Mouse (Mus musculus) liver, embryonic 11.5 days (tissue): ENCODE measurements around the gene Fcrlb. TPM values are rescaled to one million over a fixed set of nuclear protein-coding genes. Genes with fewer than 3 reads are reported as not detected.

Source experiments
- ATAC-seq: fragments of 200-750 bp; cut with Nextera tagmentation; replicated peaks from 2 replicates; pipeline ENCODE4 v1.8.0; 2017; ENCODE audit warnings: moderate number of reproducible peaks, mild to moderate bottlenecking, moderate TSS enrichment, moderate library complexity; ENCODE audit not compliant: low FRiP score
- DNase-seq: peaks from one replicate; pipeline ENCODE4 v3.0.0-alpha.2; 2017; ENCODE audit warnings: low spot score
- H3K27ac ChIP-seq: fragments of 300-500 bp; sonication (generic); 2 replicates; pipeline ENCODE4 v1.5.1; 2014; ENCODE audit warnings: mild to moderate bottlenecking, low read depth, low read length, control low read depth
- H3K27me3 ChIP-seq: fragments of 300-500 bp; sonication (generic); replicated peaks from 2 replicates; pipeline ENCODE4 v1.6.1; 2014; ENCODE audit warnings: low read length, mixed read lengths; ENCODE audit not compliant: control insufficient read depth, insufficient read depth
- H3K36me3 ChIP-seq: fragments of 300-500 bp; sonication (generic); 2 replicates; pipeline ENCODE4 v1.6.1; 2014; ENCODE audit warnings: mild to moderate bottlenecking, low read length, moderate library complexity, mixed read lengths; ENCODE audit not compliant: control insufficient read depth, insufficient read depth
- H3K4me1 ChIP-seq: fragments of 300-500 bp; sonication (generic); replicated peaks from 2 replicates; pipeline ENCODE4 v1.6.1; 2014; ENCODE audit warnings: low read length, mixed read lengths; ENCODE audit not compliant: control insufficient read depth, insufficient read depth
- H3K4me2 ChIP-seq: fragments of 300-500 bp; sonication (generic); 2 replicates; pipeline ENCODE4 v1.6.1; 2014; ENCODE audit warnings: mild to moderate bottlenecking, control low read depth, moderate library complexity
- H3K4me3 ChIP-seq: fragments of 300-500 bp; sonication (generic); 2 replicates; pipeline ENCODE4 v1.5.1; 2014; ENCODE audit warnings: low read depth, low read length, control low read depth
- H3K9ac ChIP-seq: fragments of 300-500 bp; sonication (generic); 2 replicates; pipeline ENCODE4 v1.6.1; 2014; ENCODE audit warnings: low read depth, low read length, control low read depth
- H3K9me3 ChIP-seq: fragments of 300-500 bp; sonication (generic); 2 replicates; pipeline ENCODE4 v1.6.1; 2016; ENCODE audit warnings: low read length, inconsistent platforms, mixed read lengths; ENCODE audit not compliant: control insufficient read depth
- WGBS: fragments of 180-500 bp; shearing (Covaris S2); extraction: QIAGEN DNeasy Blood & Tissue Kit; methylation state at CpG from one replicate; pipeline ENCODE4 v1.1.7; 2014; 5-methylcytosine and 5-hydroxymethylcytosine counted together
- polyA plus RNA-seq: library from polyadenylated mRNA; unstranded; fragments of >200 nt; fragmentation: Nextera tagmentation; extraction: Ambion mirVana; gene quantifications from 2 replicates; pipeline ENCODE4 v1.2.1, GENCODE M21; 2014

Fcrlb gene
- polyA plus RNA-seq, 1 experiment from 2014 or later = not detected

DNA sequence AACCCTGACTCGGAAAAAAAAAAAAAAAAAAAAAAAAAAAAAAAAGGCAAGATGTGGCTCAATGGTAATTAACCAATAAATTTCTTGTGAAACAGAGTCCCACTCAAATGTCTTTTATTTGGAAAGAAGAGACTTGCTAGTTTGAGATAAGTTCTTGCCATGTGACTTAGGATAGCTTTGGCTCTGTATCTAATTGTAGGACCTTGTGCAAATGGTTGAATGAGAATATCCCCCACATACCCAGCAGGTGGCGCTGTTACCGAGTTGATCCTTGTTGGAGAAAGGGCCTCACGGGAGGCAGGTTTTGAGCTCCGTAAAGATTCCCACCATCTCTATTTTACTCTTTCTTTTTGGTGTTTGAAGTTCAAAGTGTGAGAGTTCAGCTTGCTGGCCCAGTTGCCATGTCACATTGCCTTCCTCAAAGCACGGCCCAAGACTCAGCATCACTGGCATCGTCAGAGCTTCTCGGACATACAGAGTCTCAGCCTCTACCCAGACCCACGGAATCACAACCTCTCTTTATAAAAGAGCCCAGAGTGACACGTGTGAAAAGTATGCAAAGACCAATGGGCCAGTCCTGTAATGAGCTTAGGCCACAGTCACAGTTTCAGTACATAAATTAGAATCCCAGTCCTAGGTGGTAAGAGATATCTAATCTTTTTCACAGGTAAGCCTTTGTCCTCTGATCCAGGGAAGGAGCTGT is 11.1 kb downstream of the Fcrlb start:
- no peak overlapping the region for H3K9ac ChIP-seq

DNA sequence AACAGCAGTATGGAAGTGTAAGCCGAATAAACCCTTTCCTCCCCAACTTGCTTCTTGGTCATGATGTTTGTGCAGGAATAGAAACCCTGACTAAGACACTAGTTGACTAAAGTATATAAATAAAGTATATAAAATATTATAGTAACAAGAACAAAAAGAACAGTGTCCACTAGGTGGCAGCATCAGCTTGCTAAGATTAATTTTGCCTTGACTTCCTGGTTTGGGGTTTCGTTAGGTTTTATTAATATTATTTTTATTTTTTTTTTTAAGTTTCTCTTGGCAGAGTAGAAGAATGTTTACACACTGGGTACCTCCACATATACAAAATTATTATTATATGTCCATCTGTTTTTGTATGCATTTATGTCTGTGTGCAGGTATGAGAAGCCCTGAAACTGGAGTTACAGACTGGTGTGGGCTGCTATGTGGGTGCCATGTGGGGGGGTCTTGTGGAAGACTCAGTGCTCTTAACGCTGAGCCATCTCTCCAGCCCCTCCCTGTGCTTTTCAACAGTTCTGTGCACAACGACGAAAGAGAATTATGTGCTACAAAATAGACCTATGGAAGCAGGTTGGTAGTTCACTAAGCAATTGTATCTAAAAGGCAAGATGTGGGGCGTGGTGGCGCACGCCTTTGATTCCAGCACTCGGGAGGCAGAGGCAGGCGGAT is 11.8 kb downstream of the Fcrlb start:
- Histone ChIP-seq H3K4me3 (peak overlapping the region; percentile 27), H3K9ac (no peak overlapping the region), H3K4me2 (peak overlapping the region; percentile 63), H3K27ac (no peak overlapping the region), H3K27me3 (peaks cover 13% of the 10 kb centered on the region), H3K4me1 (no peaks in the 10 kb centered on the region), H3K9me3 (no peaks in the 10 kb centered on the region), H3K36me3 (no peaks in the 10 kb centered on the region)
- ATAC-seq (peak; percentile 32), DNase-seq (peak; percentile 51)
- WGBS = 27% methylated on average over 10 of the region's 10 CpGs

More for the DNA sequence above, 11.1 kb downstream of the Fcrlb start:
- DNase-seq (peak; percentile 81), ATAC-seq (peak; percentile 74)
- no peaks in the 10 kb centered on the region for H3K36me3 ChIP-seq
- peak overlapping the region; percentile 27; the same call in 1 of the 2 replicates for H3K4me3 ChIP-seq
- H3K4me2 ChIP-seq = peak overlapping the region; percentile 63
- no peaks in the 10 kb centered on the region for H3K4me1 ChIP-seq
- 35% methylated on average over 10 of the region's 10 CpGs for WGBS
- H3K9me3 ChIP-seq = no peaks in the 10 kb centered on the region
- no peak overlapping the region for H3K27ac ChIP-seq
- peaks cover 20% of the 10 kb centered on the region for H3K27me3 ChIP-seq

DNA sequence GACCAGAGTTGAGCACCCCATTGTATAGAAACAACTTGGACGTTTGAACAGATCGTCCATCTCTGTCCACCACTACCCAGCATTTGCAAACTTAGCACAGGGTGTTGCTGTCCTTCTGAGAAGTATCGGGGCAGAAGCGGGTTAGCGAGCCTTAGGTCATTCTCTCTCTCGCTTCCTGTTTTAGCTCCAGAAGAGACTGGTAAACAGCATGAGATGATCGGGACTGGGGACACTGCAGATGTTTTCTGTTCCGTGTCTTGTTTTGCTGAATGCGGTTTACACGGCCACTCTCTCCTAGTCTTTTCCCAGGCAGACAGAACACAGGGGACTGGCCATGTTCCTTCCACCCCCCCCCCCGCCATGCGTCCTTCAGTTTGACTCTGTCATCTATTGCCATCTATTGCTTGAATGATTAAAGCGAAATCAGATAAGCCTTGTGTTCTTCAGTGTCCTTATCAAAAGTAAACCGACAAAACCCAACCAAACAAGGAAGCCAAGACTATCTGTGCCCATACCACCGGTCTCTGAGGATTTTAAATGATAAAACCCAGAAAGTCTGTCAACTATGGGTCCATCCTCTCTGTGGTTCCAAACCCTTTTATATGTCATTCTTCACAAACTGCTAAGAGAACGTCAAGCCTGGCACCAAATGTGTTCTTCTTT is 14.2 kb downstream of the Fcrlb start:
- no peaks in the 10 kb centered on the region for H3K36me3 ChIP-seq
- no peaks in the 10 kb centered on the region for H3K4me1 ChIP-seq
- H3K9ac ChIP-seq = no peak overlapping the region
- H3K4me2 ChIP-seq = no peak overlapping the region
- H3K27me3 ChIP-seq = peaks cover 5% of the 10 kb centered on the region; the same call in 1 of the 2 replicates
- no peak overlapping the region for H3K4me3 ChIP-seq
- H3K27ac ChIP-seq = no peak overlapping the region
- no peaks in the 10 kb centered on the region for H3K9me3 ChIP-seq
- 45% methylated on average over 16 of the region's 16 CpGs for WGBS
- DNase-seq = no peak
- ATAC-seq = no peak

DNA sequence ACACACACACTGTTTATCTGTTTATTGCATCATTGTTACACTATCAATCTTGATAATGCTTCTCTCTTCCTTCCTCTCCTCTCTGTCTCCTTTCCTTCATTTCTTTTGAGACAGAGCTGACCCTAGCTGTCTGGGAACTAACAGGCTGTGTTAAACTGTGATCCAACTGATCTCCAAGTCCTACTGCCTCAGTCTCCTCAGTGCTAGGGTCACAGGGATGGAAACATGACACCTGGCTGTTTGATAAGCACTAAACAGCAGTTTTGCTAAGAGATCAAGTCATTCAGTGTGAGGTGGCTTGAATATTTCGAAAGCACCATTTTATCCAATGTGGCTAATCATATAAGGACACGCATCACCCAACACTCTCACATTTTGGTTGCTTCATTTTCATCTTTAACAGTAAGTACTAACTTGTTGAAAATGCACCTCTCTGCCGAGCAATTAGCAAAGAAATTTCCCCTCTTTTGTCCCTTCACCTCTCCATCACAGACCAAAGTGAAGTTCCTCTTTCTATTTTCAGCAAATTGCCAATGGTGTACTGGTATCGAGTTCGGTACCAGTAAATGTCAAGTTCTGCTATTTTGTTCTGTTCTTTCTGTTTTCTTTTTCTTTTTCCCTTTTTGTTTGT is 16.0 kb downstream of the Fcrlb start:
- no peak overlapping the region for H3K4me3 ChIP-seq
- no peak overlapping the region for H3K4me2 ChIP-seq
- no peaks in the 10 kb centered on the region for H3K4me1 ChIP-seq
- H3K9ac ChIP-seq = no peak overlapping the region
- no peaks in the 10 kb centered on the region for H3K36me3 ChIP-seq
- WGBS = 51% methylated on average over 5 of the region's 5 CpGs
- no peaks in the 10 kb centered on the region for H3K9me3 ChIP-seq
- no peak overlapping the region for H3K27ac ChIP-seq
- DNase-seq (no peak), ATAC-seq (no peak)
- 0 out of 2 replicates have a peak, but pooled peaks cover 3% of the 10 kb centered on the region for H3K27me3 ChIP-seq

DNA sequence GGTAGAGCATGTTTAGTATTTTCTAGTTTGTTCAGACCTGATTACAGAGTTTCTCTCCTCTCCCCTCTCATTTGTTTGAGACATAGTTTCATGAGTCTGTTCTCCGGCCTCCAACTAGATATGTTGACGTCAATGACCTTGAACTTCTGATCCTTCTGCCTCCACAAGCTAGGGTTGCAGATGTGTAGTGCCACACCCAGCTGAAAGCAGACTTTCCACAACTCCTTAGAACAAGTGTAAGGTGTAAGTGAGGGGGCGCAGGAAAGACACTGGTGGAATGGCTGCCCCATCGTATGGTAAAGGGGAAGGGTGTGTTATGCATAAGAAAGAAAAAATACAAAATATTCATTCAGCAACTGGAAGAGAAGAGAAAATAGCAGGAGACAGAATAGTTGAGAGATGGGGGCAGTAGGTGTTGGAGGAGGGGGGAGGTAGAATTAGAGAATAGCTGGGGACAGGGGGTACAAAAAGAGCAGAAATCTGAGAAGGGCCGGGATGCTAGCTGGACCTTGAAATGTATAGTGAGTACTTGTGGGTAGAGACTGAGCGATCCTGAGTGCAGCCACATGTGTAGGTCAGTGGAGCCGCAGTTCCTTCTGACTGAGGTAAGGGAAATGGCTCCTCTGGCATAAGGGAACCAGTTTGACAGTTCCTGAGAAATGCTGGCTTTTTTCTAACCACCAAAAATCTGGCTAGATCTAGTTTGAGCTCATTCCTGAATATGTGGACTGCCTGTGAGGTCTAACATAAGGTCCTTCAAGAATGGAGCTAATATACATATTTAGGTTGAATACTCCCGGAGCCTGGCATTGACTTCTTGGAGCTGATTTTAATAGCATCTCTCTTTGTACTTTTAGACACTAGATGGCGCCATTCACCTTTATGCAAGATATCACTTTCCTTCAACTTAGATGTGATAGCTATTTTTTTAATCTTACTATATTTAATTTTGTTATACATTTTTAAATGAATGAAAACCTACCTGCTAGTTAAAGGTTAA is 17.8 kb downstream of the Fcrlb start:
- Histone ChIP-seq H3K4me3 (no peak overlapping the region), H3K9ac (no peak overlapping the region), H3K4me2 (no peak overlapping the region), H3K4me1 (no peaks in the 10 kb centered on the region), H3K27me3 (0 out of 2 replicates have a peak, but pooled peaks cover 3% of the 10 kb centered on the region), H3K27ac (no peak overlapping the region), H3K36me3 (no peaks in the 10 kb centered on the region), H3K9me3 (no peaks in the 10 kb centered on the region)
- ATAC-seq (no peak), DNase-seq (no peak)
- 56% methylated on average over 9 of the region's 9 CpGs for WGBS

DNA sequence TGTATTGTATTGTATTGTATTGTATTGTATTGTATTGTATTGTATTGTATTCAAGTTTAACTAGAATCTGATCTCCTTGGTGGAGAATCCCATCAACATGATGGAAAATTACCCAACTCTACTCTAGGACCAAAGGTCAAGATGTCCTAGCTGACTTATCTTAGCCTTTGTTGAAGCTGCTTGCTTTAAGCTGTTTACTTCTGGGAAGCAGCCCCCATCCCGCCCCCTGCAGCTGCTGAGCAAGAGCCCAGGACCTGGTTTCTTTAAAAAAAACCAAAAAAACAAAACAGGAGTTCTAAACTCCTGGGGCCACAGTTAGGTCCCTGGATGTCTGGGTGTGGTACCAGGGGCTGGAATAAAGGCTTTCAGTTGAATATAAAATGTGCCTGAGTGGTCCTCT is 20.5 kb downstream of the Fcrlb start:
- H3K9me3 ChIP-seq = no peaks in the 10 kb centered on the region

DNA sequence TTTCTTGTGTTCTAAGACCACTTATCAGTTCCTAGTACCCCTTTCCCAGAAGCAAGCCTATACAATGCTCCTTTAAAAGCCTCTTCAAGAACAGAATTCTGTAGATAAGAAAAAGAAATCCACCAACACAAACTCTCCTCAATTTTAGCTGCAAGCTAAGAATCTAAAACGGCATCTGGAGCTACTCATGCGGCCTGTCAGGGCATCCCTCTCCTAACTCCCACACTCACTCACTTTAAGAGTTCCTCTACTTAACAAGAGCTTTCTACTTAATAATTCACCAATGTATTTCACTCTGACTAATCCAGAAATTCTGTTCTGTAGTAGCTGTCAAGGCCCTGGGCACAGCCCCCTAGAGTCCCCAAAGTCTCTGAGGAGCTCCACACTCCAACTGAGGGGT is 21.1 kb downstream of the Fcrlb start:
- no peak for ATAC-seq
- Histone ChIP-seq H3K9me3 (no peaks in the 10 kb centered on the region), H3K9ac (no peak overlapping the region), H3K4me3 (no peak overlapping the region), H3K27ac (no peak overlapping the region), H3K4me2 (no peak overlapping the region), H3K36me3 (no peaks in the 10 kb centered on the region), H3K4me1 (no peaks in the 10 kb centered on the region), H3K27me3 (no peaks in the 10 kb centered on the region)
- no peak for DNase-seq
- WGBS = 49% methylated on average over 2 of the region's 2 CpGs

More for the DNA sequence above, 20.5 kb downstream of the Fcrlb start:
- Histone ChIP-seq H3K27me3 (no peaks in the 10 kb centered on the region), H3K36me3 (no peaks in the 10 kb centered on the region), H3K4me1 (no peaks in the 10 kb centered on the region), H3K4me3 (no peak overlapping the region), H3K27ac (no peak overlapping the region), H3K4me2 (no peak overlapping the region), H3K9ac (no peak overlapping the region)
- WGBS = 70% methylated on average over 1 of the region's 1 CpGs
- DNase-seq = no peak
- no peak for ATAC-seq

DNA sequence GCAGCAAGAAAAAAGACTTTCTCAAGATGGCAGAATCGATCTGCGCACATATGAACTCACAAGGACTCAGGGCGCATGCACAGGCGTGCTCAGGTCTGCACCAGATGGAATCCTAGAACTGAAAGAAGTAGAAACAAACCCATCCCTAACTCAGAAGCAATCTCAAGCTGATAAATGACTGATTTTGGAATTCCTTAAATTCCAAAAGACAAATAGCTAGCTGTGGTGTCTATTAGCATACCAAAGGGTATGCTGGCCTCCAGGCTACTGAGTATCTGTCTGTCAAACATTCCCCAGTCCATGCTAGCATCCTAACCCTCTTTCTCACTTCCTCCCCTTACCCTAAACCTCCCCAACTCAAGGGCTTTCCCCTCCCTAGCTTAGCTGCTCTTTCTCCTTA is 23.4 kb downstream of the Fcrlb start:
- no peak overlapping the region for H3K9ac ChIP-seq
- no peak for DNase-seq
- 71% methylated on average over 4 of the region's 4 CpGs for WGBS

More for the DNA sequence above, 23.4 kb downstream of the Fcrlb start:
- H3K27me3 ChIP-seq = no peaks in the 10 kb centered on the region
- no peak overlapping the region for H3K4me3 ChIP-seq
- H3K36me3 ChIP-seq = no peaks in the 10 kb centered on the region
- H3K9me3 ChIP-seq = no peaks in the 10 kb centered on the region
- peaks cover 9% of the 10 kb centered on the region for H3K4me1 ChIP-seq
- no peak for ATAC-seq
- H3K4me2 ChIP-seq = no peak overlapping the region
- no peak overlapping the region for H3K27ac ChIP-seq
